Mouse (Mus musculus) urinary bladder, adult 18-20 months (tissue): ENCODE data around the gene Ifit1.
"Not testable (repeated sequence)": the region's sequence is repeated elsewhere in the genome, so short reads cannot be mapped to it uniquely, and the experiment has no call there.

ENCODE experiments used
- DNase-seq, 2 experiments: peaks; one replicate each; pipeline ENCODE4 v3.0.0; 2022; ENCODE audit warnings: low spot score in 2 of 2, mixed read lengths in 2 of 2

Gene Ifit1

GRCm38 (mm10) chr19:34640623-34641022 lies at the start of gene Ifit1, which contains the start of gene Ifit1bl2:
Gene Ifit1 (plus strand): TSS chr19:34640871.
Gene Ifit1bl2 (minus strand): TSS chr19:34640743.
- DNase-seq = peak; percentile 2 to 3

- DNase-seq = no peak
Measured at GRCm38 (mm10) chr19:34593456-34593855, 47.2 kb upstream of the Ifit1 start.

- not testable (repeated sequence) for DNase-seq
Measured at GRCm38 (mm10) chr19:34594523-34594922, 46.1 kb upstream of the Ifit1 start.

DNA sequence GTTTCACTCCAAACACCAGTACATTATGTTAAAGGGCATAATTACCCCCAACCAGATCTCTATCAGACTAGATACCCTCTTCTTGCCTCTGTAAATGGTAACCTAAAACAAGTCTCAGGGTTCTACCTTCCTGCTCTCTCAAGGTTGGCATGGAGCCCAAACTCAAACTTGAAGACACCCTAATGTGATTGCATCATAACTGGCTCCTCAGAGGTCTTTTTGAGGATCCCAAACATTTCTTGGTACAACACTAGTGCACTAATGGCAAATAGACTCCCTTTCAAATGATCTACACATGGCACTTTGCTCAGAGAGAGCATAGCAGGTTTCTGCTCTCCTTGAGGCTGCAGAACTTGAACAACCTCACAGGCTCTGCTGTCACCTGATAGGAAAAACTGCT lies 43.9 kb upstream of the Ifit1 start:
- no peak for DNase-seq

GRCm38 (mm10) chr19:34598341-34598740 lies 42.3 kb upstream of the Ifit1 start:
- DNase-seq = peak in 1 of 2 experiments; percentile 46

- not testable (repeated sequence) for DNase-seq
Measured at GRCm38 (mm10) chr19:34599250-34599649, 41.4 kb upstream of the Ifit1 start.

DNA sequence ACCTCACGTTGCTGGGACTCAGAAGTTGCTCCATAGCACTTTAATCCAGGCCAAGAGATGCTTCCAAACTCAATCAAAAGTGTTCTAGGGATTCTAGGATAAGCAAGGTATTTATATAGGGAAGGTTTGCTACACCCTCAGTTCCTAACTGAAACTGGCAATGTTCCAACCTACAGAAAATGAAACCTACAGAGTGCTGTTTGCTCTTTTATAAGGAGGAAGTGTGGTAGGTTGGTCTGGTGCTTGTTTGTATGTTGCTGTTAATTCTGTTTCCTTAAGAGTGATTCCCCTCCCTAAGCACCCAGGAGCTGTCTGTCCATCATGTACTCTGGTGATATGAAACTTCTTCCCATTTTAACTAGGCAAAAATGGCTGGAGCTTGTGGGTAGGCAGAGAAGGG lies 38.8 kb upstream of the Ifit1 start, which contains the start of gene Ifit1bl1:
Ifit1bl1 (minus strand) TSS at position 69 of the 400 bp plus-strand sequence.
- DNase-seq = not testable (repeated sequence)

- no peak for DNase-seq
Measured at GRCm38 (mm10) chr19:34605472-34605871, 35.2 kb upstream of the Ifit1 start.

- DNase-seq = not testable (repeated sequence)
Measured at GRCm38 (mm10) chr19:34607237-34608051, 33.2 kb upstream of the Ifit1 start, which contains the start of gene Ifit3b. Gene Ifit3b (plus strand): TSS chr19:34607970.

GRCm38 (mm10) chr19:34610118-34610517 lies 30.6 kb upstream of the Ifit1 start:
- not testable (repeated sequence) for DNase-seq

GRCm38 (mm10) chr19:34612243-34613001 lies 28.2 kb upstream of the Ifit1 start:
- DNase-seq = not testable (repeated sequence)

GRCm38 (mm10) chr19:34620871-34621270 lies 19.8 kb upstream of the Ifit1 start:
- DNase-seq = no peak

GRCm38 (mm10) chr19:34623781-34624180 lies 16.9 kb upstream of the Ifit1 start:
- DNase-seq = no peak

DNA sequence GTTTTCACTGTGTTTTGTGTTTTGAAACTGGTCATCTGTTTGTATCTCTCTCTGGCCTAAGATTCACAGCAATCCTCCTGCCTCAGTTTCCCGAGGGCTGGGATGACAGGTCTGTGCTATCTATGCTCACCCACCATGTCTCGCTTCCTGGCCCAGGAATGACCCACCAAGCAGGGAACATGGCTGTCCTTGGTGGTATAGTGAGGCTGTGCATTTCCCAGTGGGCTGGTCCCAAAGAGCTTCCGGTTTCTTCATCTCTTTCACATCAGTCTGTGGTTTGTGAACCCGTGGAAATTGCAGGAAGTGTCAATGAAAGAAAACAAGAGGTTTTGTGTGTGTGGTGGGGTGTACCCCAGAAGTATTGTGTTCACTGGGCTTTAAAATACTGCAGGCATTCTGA lies 16.0 kb upstream of the Ifit1 start:
- DNase-seq = no peak

- no peak for DNase-seq
Measured at GRCm38 (mm10) chr19:34627496-34627895, 13.2 kb upstream of the Ifit1 start.

DNA sequence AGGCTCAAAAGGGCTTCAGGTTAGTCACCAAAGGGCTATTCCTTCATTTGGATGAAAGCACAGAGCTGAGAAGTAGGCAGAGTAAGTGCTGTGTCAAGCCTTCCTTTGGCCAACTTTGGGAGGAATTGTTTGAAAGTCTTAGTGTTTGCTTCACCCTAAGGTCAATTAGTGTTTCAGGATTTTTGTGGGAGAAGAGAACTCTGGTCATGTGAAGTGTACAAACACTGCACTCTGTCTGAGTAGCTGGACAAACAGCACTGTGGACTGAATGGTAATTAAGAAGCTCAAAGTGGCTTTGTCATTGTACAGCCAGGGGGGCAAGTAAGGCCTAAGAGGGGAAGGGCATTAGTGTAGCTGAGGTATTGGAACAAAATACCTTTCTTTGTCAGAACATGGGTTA lies 9.2 kb upstream of the Ifit1 start:
- no peak for DNase-seq

DNA sequence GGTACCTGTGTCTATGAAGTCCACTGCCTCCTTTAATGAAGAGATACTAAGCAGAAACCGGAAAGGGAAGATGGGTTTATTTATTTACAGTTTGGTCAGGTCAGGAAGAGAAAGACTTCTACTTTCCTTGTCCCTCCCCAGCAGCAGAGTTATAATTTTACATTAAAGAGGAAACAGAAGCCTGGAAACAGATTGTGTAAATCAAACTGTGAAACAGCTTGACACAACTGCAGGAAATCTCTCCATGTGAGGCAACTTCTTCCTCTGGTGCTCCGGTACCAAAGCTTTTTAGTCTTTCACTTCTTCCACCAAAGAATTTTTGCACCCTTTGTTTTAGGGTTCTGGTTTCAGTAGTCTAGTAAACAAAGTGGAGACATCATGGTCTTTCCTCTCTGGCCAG lies 7.2 kb upstream of the Ifit1 start:
- DNase-seq = no peak

GRCm38 (mm10) chr19:34636933-34637557 lies 3.6 kb upstream of the Ifit1 start:
- DNase-seq = peak; percentile 24

DNA sequence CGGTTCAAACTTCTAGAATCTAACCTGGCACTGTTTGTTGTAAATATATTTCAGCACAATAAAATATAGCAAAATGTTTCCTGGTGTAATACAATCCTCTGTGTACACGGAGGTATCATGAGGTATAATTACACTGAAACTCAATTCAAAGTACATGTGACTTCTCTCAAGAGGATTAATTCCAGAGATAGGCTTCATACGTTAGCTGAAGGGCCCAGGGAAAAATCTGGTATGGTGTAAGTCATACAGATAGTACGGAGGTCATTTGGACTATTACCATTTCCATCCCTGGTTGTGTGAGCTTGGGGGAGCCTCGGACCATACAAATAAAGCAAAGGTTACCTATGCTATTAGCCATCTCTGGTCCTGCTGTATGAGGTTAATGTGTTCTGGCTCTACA lies 1.9 kb downstream of the Ifit1 start:
- DNase-seq = no peak

DNA sequence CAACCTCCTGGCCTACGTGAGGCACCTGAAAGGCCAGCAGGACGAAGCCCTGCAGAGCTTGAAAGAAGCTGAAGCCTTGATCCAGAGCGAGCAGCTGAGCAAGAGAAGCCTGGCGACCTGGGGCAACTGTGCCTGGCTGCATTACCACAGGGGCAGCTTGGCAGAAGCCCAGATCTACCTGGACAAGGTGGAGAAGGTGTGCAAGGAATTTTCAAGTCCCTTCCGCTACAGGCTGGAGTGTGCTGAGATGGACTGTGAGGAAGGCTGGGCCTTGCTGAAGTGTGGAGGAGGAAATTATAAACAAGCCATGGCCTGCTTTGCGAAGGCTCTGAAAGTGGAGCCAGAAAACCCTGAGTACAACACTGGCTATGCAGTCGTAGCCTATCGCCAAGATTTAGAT lies 7.0 kb downstream of the Ifit1 start:
- DNase-seq = not testable (repeated sequence)

GRCm38 (mm10) chr19:34650276-34650675 lies 9.6 kb downstream of the Ifit1 start:
- no peak for DNase-seq

GRCm38 (mm10) chr19:34650997-34651396 lies 10.3 kb downstream of the Ifit1 start:
- no peak for DNase-seq
